Mouse (Mus musculus) embryonic facial prominence, embryonic 14.5 days (tissue): ENCODE measurements at regions not wholly inside any gene's neighbourhood (a gene's known extent, or its start where the extent isn't known, plus 50 kb on each side); places are given as distances from the start of the nearest gene placed in this dataset.

ENCODE experiments used
- ATAC-seq: fragments of 200-750 bp; cut with Nextera tagmentation; 2 replicates; pipeline ENCODE4 v1.8.0; 2017; ENCODE audit warnings: low read depth, moderate number of reproducible peaks, moderate TSS enrichment
- DNase-seq: peaks from one replicate; pipeline ENCODE4 v3.0.0-alpha.2; 2015; ENCODE audit warnings: low spot score
- H3K27ac ChIP-seq: fragments of 300-500 bp; sonication (generic); replicated peaks from 2 replicates; pipeline ENCODE4 v1.5.1; 2014; ENCODE audit warnings: low read depth, mild to moderate bottlenecking, low read length, moderate library complexity
- H3K27me3 ChIP-seq: fragments of 300-500 bp; sonication (generic); replicated peaks from 2 replicates; pipeline ENCODE4 v1.6.1; 2014; ENCODE audit warnings: low read length; ENCODE audit not compliant: control insufficient read depth, insufficient read depth
- H3K36me3 ChIP-seq: fragments of 300-500 bp; sonication (generic); 2 replicates; pipeline ENCODE4 v1.6.1; 2014; ENCODE audit warnings: low read length, mixed read lengths; ENCODE audit not compliant: control insufficient read depth, insufficient read depth
- H3K4me1 ChIP-seq: fragments of 300-500 bp; sonication (generic); 2 replicates; pipeline ENCODE4 v1.6.1; 2014; ENCODE audit warnings: antibody characterized with exemption, low read length; ENCODE audit not compliant: control insufficient read depth, insufficient read depth
- H3K4me2 ChIP-seq: fragments of 300-500 bp; sonication (generic); 2 replicates; pipeline ENCODE4 v1.6.1; 2014; ENCODE audit warnings: low read depth, mild to moderate bottlenecking, low read length, moderate library complexity, mixed read lengths
- H3K4me3 ChIP-seq: fragments of 300-500 bp; sonication (generic); 2 replicates; pipeline ENCODE4 v1.5.1; 2014; ENCODE audit warnings: low read depth, mild to moderate bottlenecking, low read length
- H3K9ac ChIP-seq: fragments of 300-500 bp; sonication (generic); 2 replicates; pipeline ENCODE4 v1.6.1; 2014; ENCODE audit warnings: low read depth, mild to moderate bottlenecking, low read length, moderate library complexity, mixed read lengths
- H3K9me3 ChIP-seq: fragments of 300-500 bp; sonication (generic); 2 replicates; pipeline ENCODE4 v1.6.1; 2016; ENCODE audit warnings: low read length; ENCODE audit not compliant: control insufficient read depth
- WGBS: fragments of 180-500 bp; shearing (Covaris S2); extraction: QIAGEN DNeasy Blood & Tissue Kit; methylation state at CpG from one replicate; pipeline ENCODE4 v1.1.7; 2014; 5-methylcytosine and 5-hydroxymethylcytosine counted together

DNA sequence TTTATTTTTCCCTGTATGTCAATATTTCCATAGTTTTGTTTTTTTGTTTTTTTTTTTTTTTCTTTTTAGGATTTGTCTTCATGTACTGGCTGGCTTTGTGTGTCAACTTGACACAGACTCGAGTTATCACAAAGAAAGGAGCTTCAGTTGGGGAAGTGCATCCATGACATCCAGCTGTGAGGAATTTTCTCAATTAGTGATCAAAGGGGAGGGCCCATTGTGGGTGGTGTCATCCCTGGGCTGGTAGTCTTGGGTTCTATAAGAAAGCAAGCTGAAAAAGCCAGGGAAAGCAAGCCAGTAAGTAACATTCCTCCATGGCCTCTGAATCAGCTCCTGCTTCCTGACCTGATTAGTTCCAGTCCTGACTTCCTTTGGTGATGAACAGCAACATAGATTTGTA lies 228.7 kb downstream of the Fat4 start:
- ATAC-seq, result no peak
- Histone ChIP-seq H3K9me3 (peaks cover 6% of the 10 kb centered on the region; the same call in 1 of the 2 replicates), H3K27ac (no peak overlapping the region), H3K36me3 (no peaks in the 10 kb centered on the region), H3K4me3 (no peak overlapping the region), H3K4me2 (no peak overlapping the region), H3K9ac (no peak overlapping the region), H3K27me3 (no peaks in the 10 kb centered on the region), H3K4me1 (no peaks in the 10 kb centered on the region)
- DNase-seq, result no peak
- WGBS, result 23% methylated on average over 1 of the region's 1 CpGs

GRCm38 (mm10) chr3:39122250-39122649 lies 235.5 kb downstream of the Fat4 start:
- DNase-seq (no peak), ATAC-seq (no peak)
- Histone ChIP-seq H3K27ac (no peak overlapping the region), H3K4me1 (no peaks in the 10 kb centered on the region), H3K9me3 (no peaks in the 10 kb centered on the region; the same call in 1 of the 2 replicates), H3K4me3 (no peak overlapping the region), H3K9ac (no peak overlapping the region), H3K4me2 (no peak overlapping the region), H3K27me3 (no peaks in the 10 kb centered on the region), H3K36me3 (no peaks in the 10 kb centered on the region)
- WGBS, result 84% methylated on average over 1 of the region's 1 CpGs

DNA sequence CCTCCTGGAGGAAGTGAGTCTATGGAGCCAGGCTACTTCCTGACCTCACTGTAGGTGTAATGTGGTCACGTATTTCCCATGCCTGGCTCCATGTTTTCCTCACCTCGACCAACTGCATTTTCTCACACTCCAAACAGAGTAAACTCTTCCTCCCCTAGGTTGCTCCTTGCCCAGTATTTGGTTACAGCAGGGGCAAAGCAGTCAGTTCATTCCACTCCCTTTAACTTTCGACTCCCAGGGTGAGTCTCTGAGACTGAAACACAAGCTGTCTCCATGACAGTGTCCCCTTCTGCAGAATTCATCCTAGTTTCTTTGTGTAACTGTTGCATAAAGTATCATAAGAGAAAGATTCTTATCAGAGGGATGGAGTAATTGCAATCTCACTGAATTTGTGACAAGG lies 243.8 kb downstream of the Fat4 start:
- ATAC-seq, result no peak
- no peaks in the 10 kb centered on the region for H3K27me3 ChIP-seq
- H3K9me3 ChIP-seq, result no peaks in the 10 kb centered on the region; the same call in 1 of the 2 replicates
- H3K4me2 ChIP-seq, result no peak overlapping the region
- no peak for DNase-seq
- no peaks in the 10 kb centered on the region for H3K4me1 ChIP-seq
- no peak overlapping the region for H3K4me3 ChIP-seq
- WGBS, result 67% methylated on average over 3 of the region's 3 CpGs
- H3K9ac ChIP-seq, result no peak overlapping the region
- H3K36me3 ChIP-seq, result no peaks in the 10 kb centered on the region
- H3K27ac ChIP-seq, result no peak overlapping the region

DNA sequence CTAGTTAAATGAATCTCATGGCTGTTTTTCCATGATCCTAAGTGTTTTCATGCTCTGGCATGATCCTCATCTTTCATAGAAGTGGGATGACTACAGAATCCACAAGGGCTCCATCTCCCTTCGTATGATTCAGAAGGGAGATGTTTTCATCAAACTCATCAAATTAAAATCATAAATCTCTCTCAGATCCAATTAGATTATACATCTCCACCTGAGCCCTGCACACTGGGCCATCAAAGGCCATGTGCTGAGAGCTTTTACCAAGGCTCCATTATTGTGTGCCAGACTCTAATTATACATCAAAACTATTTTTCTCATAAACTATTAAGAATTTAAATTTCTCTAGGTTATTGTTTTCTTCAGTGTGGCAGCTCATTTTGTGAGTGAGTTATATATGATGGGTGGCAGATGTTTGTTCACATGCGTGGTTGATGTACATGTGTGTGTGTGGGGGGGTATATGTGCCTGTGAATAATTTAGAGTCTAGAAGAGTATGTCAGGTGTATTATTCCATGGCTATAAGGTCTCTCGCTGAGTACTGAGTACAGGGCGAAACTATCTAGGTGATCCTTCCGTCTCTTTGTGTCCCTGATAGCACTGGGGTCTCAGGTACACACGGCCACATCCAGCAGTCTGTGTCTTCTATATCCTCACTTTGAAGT lies 278.4 kb downstream of the Fat4 start:
- no peaks in the 10 kb centered on the region for H3K36me3 ChIP-seq
- DNase-seq (no peak), ATAC-seq (no peak)
- no peak overlapping the region for H3K4me2 ChIP-seq
- H3K4me3 ChIP-seq, result no peak overlapping the region
- no peak overlapping the region for H3K27ac ChIP-seq
- WGBS, result 85% methylated on average over 6 of the region's 6 CpGs
- no peak overlapping the region for H3K9ac ChIP-seq
- H3K9me3 ChIP-seq, result no peaks in the 10 kb centered on the region
- H3K4me1 ChIP-seq, result no peaks in the 10 kb centered on the region
- H3K27me3 ChIP-seq, result no peaks in the 10 kb centered on the region

GRCm38 (mm10) chr3:39182646-39183045 lies 295.9 kb downstream of the Fat4 start:
- no peak for ATAC-seq
- no peak overlapping the region for H3K9ac ChIP-seq
- peak; percentile 28 for DNase-seq
- H3K27me3 ChIP-seq, result no peaks in the 10 kb centered on the region
- no peak overlapping the region for H3K4me3 ChIP-seq
- WGBS, result 59% methylated on average over 3 of the region's 3 CpGs
- peaks cover 10% of the 10 kb centered on the region; the same call in 1 of the 2 replicates for H3K9me3 ChIP-seq
- H3K4me1 ChIP-seq, result no peaks in the 10 kb centered on the region
- H3K36me3 ChIP-seq, result no peaks in the 10 kb centered on the region
- H3K4me2 ChIP-seq, result no peak overlapping the region
- no peak overlapping the region for H3K27ac ChIP-seq

- Histone ChIP-seq H3K9ac (no peak overlapping the region), H3K27me3 (no peaks in the 10 kb centered on the region), H3K4me1 (no peaks in the 10 kb centered on the region), H3K4me2 (no peak overlapping the region), H3K4me3 (no peak overlapping the region), H3K27ac (no peak overlapping the region), H3K9me3 (no peaks in the 10 kb centered on the region), H3K36me3 (no peaks in the 10 kb centered on the region)
- no peak for ATAC-seq
- 89% methylated on average over 6 of the region's 6 CpGs for WGBS
- no peak for DNase-seq
These were observed 308.4 kb downstream of the Fat4 start for GRCm38 (mm10) chr3:39195102-39195501.

DNA sequence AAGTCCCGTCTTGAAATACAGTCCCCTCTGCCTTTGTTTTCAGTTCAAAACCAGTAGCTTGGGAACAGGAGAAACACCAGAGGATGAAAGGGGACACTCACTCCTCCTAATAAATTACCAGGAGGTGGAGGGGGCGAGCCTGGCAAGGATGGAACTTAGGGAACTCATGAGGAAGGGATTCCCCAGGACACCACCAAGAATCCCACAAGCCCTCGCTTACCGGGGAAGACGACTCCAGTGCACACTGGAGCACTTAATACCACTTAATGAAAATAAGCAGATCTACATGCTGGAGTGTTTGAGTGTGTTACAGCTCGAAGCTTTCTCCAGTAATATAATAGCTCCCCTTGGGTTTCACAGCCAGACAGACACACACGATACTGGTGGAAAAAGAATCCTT lies 315.9 kb downstream of the Fat4 start:
- ATAC-seq (peak; percentile 78; the same call in 1 of the 2 replicates), DNase-seq (peak; percentile 47)
- Histone ChIP-seq H3K27ac (no peak overlapping the region), H3K27me3 (no peaks in the 10 kb centered on the region), H3K36me3 (no peaks in the 10 kb centered on the region), H3K4me1 (no peaks in the 10 kb centered on the region), H3K9ac (no peak overlapping the region), H3K4me2 (no peak overlapping the region), H3K4me3 (no peak overlapping the region), H3K9me3 (no peaks in the 10 kb centered on the region)
- WGBS, result 26% methylated on average over 7 of the region's 7 CpGs

GRCm38 (mm10) chr3:39208651-39209050 lies 321.9 kb downstream of the Fat4 start:
- Histone ChIP-seq H3K9ac (no peak overlapping the region), H3K9me3 (no peaks in the 10 kb centered on the region), H3K27me3 (no peaks in the 10 kb centered on the region), H3K4me1 (peaks cover 8% of the 10 kb centered on the region), H3K36me3 (no peaks in the 10 kb centered on the region), H3K27ac (no peak overlapping the region), H3K4me2 (no peak overlapping the region), H3K4me3 (no peak overlapping the region)
- 95% methylated on average over 1 of the region's 1 CpGs for WGBS
- ATAC-seq, result no peak
- no peak for DNase-seq
